Comparison of ENCODE assay signal across 8 mouse cellular contexts in the genomic region with DNA sequence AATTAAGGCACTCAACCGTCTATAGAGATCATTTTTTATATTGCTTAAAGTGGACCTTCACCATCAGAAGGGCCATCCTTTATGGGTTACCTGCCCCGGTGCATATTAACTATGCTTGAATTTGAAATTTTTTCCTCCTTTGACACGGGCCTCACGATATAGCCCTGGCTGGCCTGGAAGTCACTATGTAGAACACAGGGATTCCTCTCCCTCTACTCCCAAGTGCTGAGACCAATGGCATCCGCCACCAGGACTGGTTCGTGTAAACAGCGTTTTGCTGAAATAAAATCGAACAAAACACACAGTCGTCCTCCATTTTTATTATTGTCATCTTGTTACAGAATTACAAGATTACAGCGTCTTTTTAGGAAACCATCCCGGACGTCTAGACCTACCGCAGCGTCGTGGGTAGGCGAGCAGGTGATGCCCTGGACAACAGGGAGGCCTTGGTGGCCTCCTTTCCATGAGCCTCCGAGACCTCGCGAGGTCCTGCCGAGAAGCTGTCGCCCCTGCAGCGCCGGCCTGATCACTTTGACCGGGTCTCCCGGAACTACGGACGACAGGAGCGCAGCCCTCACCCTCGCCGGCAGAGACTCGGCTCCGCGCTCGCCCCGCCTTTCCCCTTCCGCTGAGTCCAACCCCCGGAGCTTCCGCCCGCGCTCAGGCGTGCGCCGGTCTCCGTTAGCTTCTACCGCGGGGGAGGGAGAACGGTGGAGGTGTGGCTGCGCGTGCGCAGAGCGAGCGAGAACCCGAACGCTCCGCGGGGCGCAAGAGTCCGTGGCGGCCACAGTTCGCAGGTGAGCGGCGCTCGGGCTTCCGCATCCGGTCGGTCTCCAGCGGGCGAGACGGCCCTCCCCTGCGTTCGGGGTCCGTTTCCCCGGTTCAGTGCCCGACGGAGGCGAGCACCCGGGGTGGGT. TPM values are rescaled to one million over a fixed set of nuclear protein-coding genes. Genes with fewer than 3 reads are reported as not detected.
DNase-seq lines count a peak whose midpoint lies in the region; ATAC-seq and TF ChIP-seq lines count a peak whose summit lies in the region.

No protein-coding gene starts in this region.

- H3K27me3 ChIP-seq in ES-Bruce4 (ENCODE audit: control insufficient read depth, insufficient read depth, low read length, poor library complexity, severe bottlenecking) = no peaks in the 10 kb centered on the region
- H3K27me3 ChIP-seq in forebrain, embryonic 13.5 days = no peaks in the 10 kb centered on the region
- no peaks in the 10 kb centered on the region for H3K27me3 ChIP-seq in neural tube, embryonic 15.5 days (replicated peaks)

- peaks cover 6% of the 10 kb centered on the region; the same call in 1 of the 2 replicates for H3K9me3 ChIP-seq in ES-Bruce4 (replicated peaks; ENCODE audit: control insufficient read depth, insufficient read depth, low read length, poor library complexity, severe bottlenecking)
- H3K9me3 ChIP-seq in forebrain, embryonic 13.5 days (replicated peaks) = no peaks in the 10 kb centered on the region
- H3K9me3 ChIP-seq in neural tube, embryonic 15.5 days (replicated peaks) = no peaks in the 10 kb centered on the region

- intact Hi-C loops in heart, postnatal 14 days (cut with DNase I) = loop anchor here (5.0 kb wide), 1 partner anchor 166 kb away; a partner anchor contains a TSS

- H3K4me3 ChIP-seq in ES-Bruce4 (ENCODE audit: low read depth, low read length) = peak overlapping the region; percentile 93
- peak overlapping the region; percentile 75 for H3K4me3 ChIP-seq in forebrain, embryonic 13.5 days
- H3K4me3 ChIP-seq in neural tube, embryonic 15.5 days (replicated peaks) = peak overlapping the region; percentile 81

- no peak for TF ChIP-seq CTCF in ES-Bruce4 (IDR thresholded peaks at IDR 0.05; ENCODE audit: low read depth, low read length)

- H3K4me1 ChIP-seq in ES-Bruce4 (ENCODE audit: control insufficient read depth, insufficient read depth, low read length) = peaks cover 3% of the 10 kb centered on the region
- peaks cover 20% of the 10 kb centered on the region for H3K4me1 ChIP-seq in forebrain, embryonic 13.5 days
- H3K4me1 ChIP-seq in neural tube, embryonic 15.5 days = peaks cover 24% of the 10 kb centered on the region

- 3% methylated on average over 61 of the region's 77 CpGs for WGBS in forebrain, embryonic 13.5 days
- 2% methylated on average over 67 of the region's 77 CpGs for WGBS in neural tube, embryonic 15.5 days

- H3K9ac ChIP-seq in ES-Bruce4 (ENCODE audit: low read depth, poor library complexity, severe bottlenecking) = peak overlapping the region; percentile 98
- H3K9ac ChIP-seq in forebrain, embryonic 13.5 days = peak overlapping the region; percentile 87
- peak overlapping the region; percentile 92 for H3K9ac ChIP-seq in neural tube, embryonic 15.5 days (replicated peaks)

- peak overlapping the region; percentile 79 for H3K4me2 ChIP-seq in forebrain, embryonic 13.5 days
- peak overlapping the region; percentile 71 for H3K4me2 ChIP-seq in neural tube, embryonic 15.5 days

- TF ChIP-seq POLR2A in ES-Bruce4 (IDR thresholded peaks at IDR 0.05; ENCODE audit: insufficient read depth, low read length) = peak; percentile 59

- H3K27ac ChIP-seq in ES-Bruce4 (ENCODE audit: insufficient read depth, low read length) = 0 out of 2 replicates have a peak overlapping the region, but pooled peaks have one; percentile 8
- peak overlapping the region; percentile 84 for H3K27ac ChIP-seq in forebrain, embryonic 13.5 days
- H3K27ac ChIP-seq in neural tube, embryonic 15.5 days (replicated peaks) = peak overlapping the region; percentile 92

- no peaks in the 10 kb centered on the region for H3K36me3 ChIP-seq in ES-Bruce4 (ENCODE audit: control insufficient read depth, insufficient read depth, low read length, poor library complexity, severe bottlenecking)
- 0 out of 2 replicates have a peak, but pooled peaks cover 3% of the 10 kb centered on the region for H3K36me3 ChIP-seq in forebrain, embryonic 13.5 days (ENCODE audit: poor library complexity, severe bottlenecking)
- no peaks in the 10 kb centered on the region for H3K36me3 ChIP-seq in neural tube, embryonic 15.5 days

- peak; percentile 97 for DNase-seq in heart, postnatal 14 days
- DNase-seq in layer of hippocampus, adult 11-12 months (ENCODE audit: low spot score) = peak; percentile 93
- peak; percentile 97 to 98 for DNase-seq in lung, adult 18-20 months
- peak; percentile 96 for DNase-seq in testis, postnatal 14 days (ENCODE audit: low spot score)

- TF ChIP-seq EP300 in ES-Bruce4 (IDR thresholded peaks at IDR 0.05; ENCODE audit: insufficient read depth, low read depth, low read length) = no peak

- peak; percentile 96 for ATAC-seq in cerebellum, adult (ENCODE audit: insufficient number of reproducible peaks, low FRiP score, low TSS enrichment)
- peak; percentile 99 for ATAC-seq in forebrain, embryonic 13.5 days
- peak; percentile 98 for ATAC-seq in neural tube, embryonic 15.5 days (ENCODE audit: low FRiP score)

RNA-seq across cellular contexts. Expression of a gene that starts 11.3 kb away (rescaled TPM):
- 8.6 and 9.3 TPM in 2 replicates for polyA plus RNA-seq in ES-Bruce4 (2011; ENCODE audit: insufficient read depth, insufficient read length, low read depth, missing spikeins)
- 3.8 and 5.1 TPM in 2 replicates for polyA plus RNA-seq in forebrain, embryonic 13.5 days (2015; fragmentation: Nextera tagmentation; extraction: Ambion mirVana)
- 10 to 100 TPM; 12.0 to 12.4 TPM for total RNA-seq in heart, postnatal 14 days (2021)
- polyA plus RNA-seq in neural tube, embryonic 15.5 days (2015; fragmentation: Nextera tagmentation; extraction: Ambion mirVana) = 11.2 and 12.0 TPM in 2 replicates

RNA-seq across cellular contexts. Expression of a gene that starts 11.6 kb away (rescaled TPM):
- polyA plus RNA-seq in ES-Bruce4 (2011; ENCODE audit: insufficient read depth, insufficient read length, low read depth, missing spikeins) = 18.8 and 20.8 TPM in 2 replicates
- 22.5 and 27.4 TPM in 2 replicates for polyA plus RNA-seq in forebrain, embryonic 13.5 days (2015; fragmentation: Nextera tagmentation; extraction: Ambion mirVana)
- total RNA-seq in heart, postnatal 14 days (2021) = 10 to 100 TPM; 11.4 to 13.0 TPM
- 25.0 and 26.5 TPM in 2 replicates for polyA plus RNA-seq in neural tube, embryonic 15.5 days (2015; fragmentation: Nextera tagmentation; extraction: Ambion mirVana)

RNA-seq across cellular contexts. Expression of a gene that starts 47.9 kb away (rescaled TPM):
- polyA plus RNA-seq in ES-Bruce4 (2011; ENCODE audit: insufficient read depth, insufficient read length, low read depth, missing spikeins) = 162 and 183 TPM in 2 replicates
- polyA plus RNA-seq in forebrain, embryonic 13.5 days (2015; fragmentation: Nextera tagmentation; extraction: Ambion mirVana) = 568 and 569 TPM in 2 replicates
- total RNA-seq in heart, postnatal 14 days (2021) = 1,000 to 10,000 TPM; 4,839 to 4,843 TPM
- 979 and 1,100 TPM in 2 replicates for polyA plus RNA-seq in neural tube, embryonic 15.5 days (2015; fragmentation: Nextera tagmentation; extraction: Ambion mirVana)

Comparison
In these comparisons a context has a peak if more than half of its experiments do, and no peak if none do; other contexts are left out.
1. Peak in every context shown above with its lines: DNase-seq, ATAC-seq, H3K4me3 ChIP-seq and H3K27ac ChIP-seq.
2. H3K27ac ChIP-seq: peak in every context shown above with its lines; median percentile 92 in neural tube, embryonic 15.5 days; 84 in forebrain, embryonic 13.5 days; 8 in ES-Bruce4.